Mouse (Mus musculus) ES-Bruce4 (cell line): ENCODE data around the gene Zbtb9. TPM values are rescaled to one million over a fixed set of nuclear protein-coding genes. Genes with fewer than 3 reads are reported as not detected.

Source experiments
- H3K27ac ChIP-seq: 2 replicates; pipeline ENCODE4 v1.5.1; 2012; ENCODE audit warnings: low read length, inconsistent platforms; ENCODE audit not compliant: insufficient read depth
- H3K27me3 ChIP-seq: 2 replicates; pipeline ENCODE4 v1.6.1; 2012; ENCODE audit warnings: mild to moderate bottlenecking, low read length, inconsistent platforms; ENCODE audit not compliant: control insufficient read depth, poor library complexity, insufficient read depth, severe bottlenecking
- H3K36me3 ChIP-seq: 2 replicates; pipeline ENCODE4 v1.6.1; 2012; ENCODE audit warnings: inconsistent platforms, mild to moderate bottlenecking, low read length, moderate library complexity; ENCODE audit not compliant: control insufficient read depth, poor library complexity, insufficient read depth, severe bottlenecking
- H3K4me1 ChIP-seq: one replicate; pipeline ENCODE4 v1.8.1; 2011; ENCODE audit warnings: low read length; ENCODE audit not compliant: control insufficient read depth, insufficient read depth
- H3K4me3 ChIP-seq: 2 replicates; pipeline ENCODE4 v1.5.1; 2011; ENCODE audit warnings: low read depth, mild to moderate bottlenecking, low read length
- H3K9ac ChIP-seq: 2 replicates; pipeline ENCODE4 v1.6.1; 2012; ENCODE audit warnings: low read depth, mild to moderate bottlenecking, inconsistent platforms; ENCODE audit not compliant: poor library complexity, severe bottlenecking
- H3K9me3 ChIP-seq: replicated peaks from 2 replicates; pipeline ENCODE4 v1.6.1; 2012; ENCODE audit warnings: mild to moderate bottlenecking, low read length, inconsistent platforms; ENCODE audit not compliant: control insufficient read depth, poor library complexity, insufficient read depth, severe bottlenecking
- CTCF ChIP-seq: IDR thresholded peaks from one replicate; pipeline ENCODE4 v1.8.1; 2011; ENCODE audit warnings: low read depth, low read length
- EP300 ChIP-seq: IDR thresholded peaks from 2 replicates; pipeline ENCODE4 v1.6.1; 2011; ENCODE audit warnings: low read depth, low read length; ENCODE audit not compliant: insufficient read depth
- POLR2A ChIP-seq: IDR thresholded peaks from one replicate; pipeline ENCODE4 v1.8.1; 2011; ENCODE audit warnings: low read length; ENCODE audit not compliant: insufficient read depth
- polyA plus RNA-seq: library from polyadenylated mRNA; stranded (reverse); fragments of >200 nt; gene quantifications from 2 replicates; pipeline ENCODE4 v1.2.4, GENCODE M21; 2011; ENCODE audit warnings: low read depth; ENCODE audit not compliant: missing spikeins, insufficient read depth, insufficient read length

The Zbtb9 gene
- polyA plus RNA-seq, 1 experiment = 12.4 TPM

GRCm38 (mm10) chr17:26933885-26934827, 38.8 kb upstream of the Zbtb9 start:
- H3K4me3 ChIP-seq = no peak overlapping the region
- H3K27ac ChIP-seq = no peak overlapping the region
- no peaks in the 10 kb centered on the region for H3K9me3 ChIP-seq
- H3K9ac ChIP-seq = no peak overlapping the region
- H3K4me1 ChIP-seq = no peaks in the 10 kb centered on the region
- no peaks in the 10 kb centered on the region for H3K27me3 ChIP-seq
- no peak for TF ChIP-seq EP300
- TF ChIP-seq CTCF = no peak
- TF ChIP-seq POLR2A = no peak
- H3K36me3 ChIP-seq = peaks cover 20% of the 10 kb centered on the region

GRCm38 (mm10) chr17:26935027-26935426, 37.9 kb upstream of the Zbtb9 start:
- H3K27ac ChIP-seq = no peak overlapping the region
- H3K36me3 ChIP-seq = peaks cover 15% of the 10 kb centered on the region
- H3K27me3 ChIP-seq = no peaks in the 10 kb centered on the region
- H3K9me3 ChIP-seq = no peaks in the 10 kb centered on the region
- TF ChIP-seq EP300 = no peak
- TF ChIP-seq CTCF = no peak
- no peak for TF ChIP-seq POLR2A
- no peaks in the 10 kb centered on the region for H3K4me1 ChIP-seq
- no peak overlapping the region for H3K4me3 ChIP-seq
- no peak overlapping the region for H3K9ac ChIP-seq

- Histone ChIP-seq H3K27ac (no peak overlapping the region), H3K4me3 (no peak overlapping the region), H3K9ac (no peak overlapping the region), H3K36me3 (peaks cover 12% of the 10 kb centered on the region; the same call in 1 of the 2 replicates), H3K4me1 (no peaks in the 10 kb centered on the region), H3K27me3 (no peaks in the 10 kb centered on the region), H3K9me3 (no peaks in the 10 kb centered on the region)
- no peak for TF ChIP-seq CTCF
- TF ChIP-seq POLR2A = no peak
- no peak for TF ChIP-seq EP300
Measured at GRCm38 (mm10) chr17:26936453-26936852, 36.5 kb upstream of the Zbtb9 start.

GRCm38 (mm10) chr17:26936921-26937695, 35.9 kb upstream of the Zbtb9 start:
- H3K4me3 ChIP-seq = no peak overlapping the region
- no peaks in the 10 kb centered on the region for H3K4me1 ChIP-seq
- H3K9ac ChIP-seq = no peak overlapping the region
- H3K9me3 ChIP-seq = no peaks in the 10 kb centered on the region
- H3K27ac ChIP-seq = no peak overlapping the region
- TF ChIP-seq EP300 (no peak), POLR2A (no peak), CTCF (no peak)
- H3K27me3 ChIP-seq = no peaks in the 10 kb centered on the region
- H3K36me3 ChIP-seq = peaks cover 10% of the 10 kb centered on the region; the same call in 1 of the 2 replicates

- TF ChIP-seq POLR2A (no peak), EP300 (no peak), CTCF (no peak)
- H3K9me3 ChIP-seq = no peaks in the 10 kb centered on the region
- H3K4me3 ChIP-seq = peak overlapping the region; percentile 77
- H3K36me3 ChIP-seq = peaks cover 10% of the 10 kb centered on the region; the same call in 1 of the 2 replicates
- peak overlapping the region; percentile 71 for H3K9ac ChIP-seq
- no peaks in the 10 kb centered on the region for H3K27me3 ChIP-seq
- H3K4me1 ChIP-seq = no peaks in the 10 kb centered on the region
- peak overlapping the region; percentile 31; the same call in 1 of the 2 replicates for H3K27ac ChIP-seq
Measured at GRCm38 (mm10) chr17:26937883-26938695, 34.9 kb upstream of the Zbtb9 start.
